Mouse (Mus musculus) layer of hippocampus, adult 11-12 months (tissue): ENCODE data around the gene Pde4a.
"Not testable (repeated sequence)": the region's sequence is repeated elsewhere in the genome, so short reads cannot be mapped to it uniquely, and the experiment has no call there.

ENCODE experiments used
- DNase-seq: peaks from one replicate; pipeline ENCODE4 v3.0.0; 2022; ENCODE audit warnings: low spot score

The Pde4a gene

GRCm38 (mm10) chr9:21183905-21184413, 18.4 kb downstream of the Pde4a start:
- DNase-seq = peak; percentile 39

GRCm38 (mm10) chr9:21184733-21185132, 19.2 kb downstream of the Pde4a start:
- no peak for DNase-seq

- no peak for DNase-seq
Observed at GRCm38 (mm10) chr9:21185436-21185835, 19.9 kb downstream of the Pde4a start.

- no peak for DNase-seq
Observed at GRCm38 (mm10) chr9:21189905-21190304, 24.4 kb downstream of the Pde4a start.

GRCm38 (mm10) chr9:21190670-21191069, 25.2 kb downstream of the Pde4a start:
- no peak for DNase-seq

GRCm38 (mm10) chr9:21193786-21194185, 28.3 kb downstream of the Pde4a start:
- DNase-seq = no peak

- DNase-seq = no peak
Observed at GRCm38 (mm10) chr9:21194787-21195493, 29.4 kb downstream of the Pde4a start.

GRCm38 (mm10) chr9:21195736-21196505, 30.4 kb downstream of the Pde4a start:
- not testable (repeated sequence) for DNase-seq

- peak; percentile 70 for DNase-seq
Observed at GRCm38 (mm10) chr9:21196521-21197433, 31.3 kb downstream of the Pde4a start.

DNA sequence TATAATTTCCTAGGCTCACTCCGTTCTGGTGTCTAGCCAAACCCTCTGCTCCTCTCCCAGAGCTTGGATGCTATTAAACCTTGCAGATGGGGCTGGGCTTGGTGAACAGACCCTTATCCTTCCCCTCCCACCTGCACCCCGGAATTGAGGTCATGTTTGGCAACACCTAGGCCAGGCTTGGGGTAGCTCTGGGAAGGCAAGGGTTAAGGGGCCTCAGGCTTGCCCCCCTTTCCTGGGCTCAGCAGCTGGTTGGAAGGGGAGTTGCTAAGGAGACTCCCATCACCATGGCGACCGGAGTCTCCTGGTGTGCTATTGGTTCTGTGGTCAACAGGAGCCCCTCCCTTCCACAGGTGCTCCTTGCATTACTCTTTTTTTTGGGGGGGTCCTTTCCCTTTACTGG, 32.5 kb downstream of the Pde4a start:
- peak; percentile 81 for DNase-seq

- no peak for DNase-seq
Observed at GRCm38 (mm10) chr9:21198960-21199359, 33.4 kb downstream of the Pde4a start.

GRCm38 (mm10) chr9:21204156-21204527, 38.6 kb downstream of the Pde4a start:
- no peak for DNase-seq

DNA sequence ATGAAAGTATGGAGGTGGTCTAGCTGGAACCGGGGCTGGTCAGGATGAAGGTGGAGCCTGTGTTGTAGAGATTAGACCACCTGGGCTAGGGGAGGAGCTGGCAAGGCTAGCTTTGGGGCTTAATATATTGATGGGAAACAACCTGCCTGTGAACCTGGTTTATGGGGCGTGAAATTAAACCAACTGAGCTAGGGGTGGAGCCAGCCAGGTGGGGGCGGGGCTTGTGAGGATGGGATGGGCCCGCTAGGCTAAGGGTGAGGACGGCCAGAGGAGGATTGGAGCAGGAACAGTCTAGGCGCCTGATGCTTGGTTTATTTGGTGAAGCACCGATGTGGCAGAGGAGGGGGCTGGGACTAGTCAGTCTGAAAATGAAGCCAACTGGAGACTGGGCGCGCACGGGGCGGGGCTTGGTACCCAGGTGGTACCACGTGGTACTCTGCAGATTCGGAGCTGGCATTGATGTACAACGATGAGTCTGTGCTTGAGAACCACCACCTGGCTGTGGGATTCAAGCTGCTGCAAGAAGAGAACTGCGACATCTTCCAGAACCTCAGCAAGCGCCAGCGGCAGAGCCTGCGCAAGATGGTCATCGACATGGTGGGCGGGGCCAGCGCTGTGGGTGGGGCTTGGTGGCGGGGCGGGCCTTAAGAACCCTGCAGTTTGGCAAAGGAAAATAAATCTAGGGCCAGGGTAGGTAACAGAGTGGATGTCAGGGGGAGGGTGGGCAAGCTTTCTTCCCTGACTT, 39.2 kb downstream of the Pde4a start:
- DNase-seq = peak; percentile 54

DNA sequence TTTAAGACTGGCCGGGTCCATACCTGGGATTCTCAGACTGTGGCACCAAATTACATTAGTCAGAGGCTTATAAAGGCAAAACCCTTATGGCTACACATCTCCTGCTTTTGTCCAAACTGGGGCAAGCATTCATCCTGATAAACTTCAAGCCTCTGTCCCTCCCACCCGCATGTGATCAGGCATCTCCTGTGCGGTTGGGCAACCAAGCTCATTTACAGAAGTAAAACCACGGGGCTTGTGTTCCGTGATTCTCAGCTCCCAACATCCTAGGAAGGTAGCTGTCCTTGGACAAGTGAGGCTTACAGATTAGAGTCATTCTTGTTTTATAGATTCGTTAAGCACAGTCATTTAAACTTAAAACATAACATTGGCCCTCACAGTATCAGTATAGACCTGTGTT, 41.3 kb downstream of the Pde4a start:
- no peak for DNase-seq

GRCm38 (mm10) chr9:21208626-21209025, 43.1 kb downstream of the Pde4a start:
- DNase-seq = no peak

DNA sequence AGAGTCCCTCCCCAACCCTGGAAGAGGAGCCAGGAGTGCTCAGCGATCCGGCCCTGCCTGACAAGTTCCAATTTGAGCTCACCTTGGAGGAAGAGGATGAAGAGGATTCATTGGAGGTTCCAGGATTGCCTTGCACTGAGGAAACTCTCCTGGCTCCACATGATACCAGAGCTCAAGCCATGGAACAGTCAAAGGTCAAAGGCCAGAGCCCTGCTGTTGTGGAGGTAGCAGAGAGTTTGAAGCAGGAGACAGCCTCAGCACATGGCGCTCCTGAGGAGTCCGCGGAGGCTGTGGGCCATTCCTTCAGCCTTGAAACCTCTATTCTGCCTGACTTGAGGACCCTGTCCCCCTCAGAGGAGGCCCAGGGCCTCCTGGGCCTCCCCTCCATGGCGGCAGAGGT, 45.3 kb downstream of the Pde4a start:
- DNase-seq = no peak

GRCm38 (mm10) chr9:21211624-21212023, 46.1 kb downstream of the Pde4a start:
- DNase-seq = no peak

DNA sequence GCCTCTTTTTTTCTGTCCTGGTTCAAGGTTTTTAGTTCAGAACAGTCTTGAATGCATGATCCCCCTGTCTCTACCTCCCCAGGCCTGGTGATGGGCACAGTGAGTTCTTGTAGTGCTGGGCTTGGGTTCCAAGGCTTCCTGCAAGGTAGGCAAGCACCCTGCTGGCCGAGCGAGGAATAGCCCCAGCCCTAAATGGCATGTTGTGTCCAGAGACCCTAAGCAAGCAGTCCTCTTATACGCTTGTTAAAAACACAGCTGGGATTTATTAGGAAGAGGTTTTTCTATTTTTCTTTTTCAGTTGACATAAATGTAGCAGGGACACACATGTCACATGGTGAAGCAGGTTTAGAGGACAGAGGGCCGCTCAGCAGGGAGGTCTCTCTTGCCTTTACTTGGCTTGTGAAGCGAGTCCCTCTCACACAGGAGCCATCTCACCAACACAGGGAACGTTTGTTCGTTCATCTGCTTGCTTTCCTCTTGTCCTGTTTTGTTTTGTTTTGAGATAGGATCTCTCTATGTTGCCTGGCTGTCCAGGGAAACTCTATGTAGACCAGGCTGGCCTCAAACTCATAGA, 48.2 kb downstream of the Pde4a start:
- DNase-seq = no peak

DNA sequence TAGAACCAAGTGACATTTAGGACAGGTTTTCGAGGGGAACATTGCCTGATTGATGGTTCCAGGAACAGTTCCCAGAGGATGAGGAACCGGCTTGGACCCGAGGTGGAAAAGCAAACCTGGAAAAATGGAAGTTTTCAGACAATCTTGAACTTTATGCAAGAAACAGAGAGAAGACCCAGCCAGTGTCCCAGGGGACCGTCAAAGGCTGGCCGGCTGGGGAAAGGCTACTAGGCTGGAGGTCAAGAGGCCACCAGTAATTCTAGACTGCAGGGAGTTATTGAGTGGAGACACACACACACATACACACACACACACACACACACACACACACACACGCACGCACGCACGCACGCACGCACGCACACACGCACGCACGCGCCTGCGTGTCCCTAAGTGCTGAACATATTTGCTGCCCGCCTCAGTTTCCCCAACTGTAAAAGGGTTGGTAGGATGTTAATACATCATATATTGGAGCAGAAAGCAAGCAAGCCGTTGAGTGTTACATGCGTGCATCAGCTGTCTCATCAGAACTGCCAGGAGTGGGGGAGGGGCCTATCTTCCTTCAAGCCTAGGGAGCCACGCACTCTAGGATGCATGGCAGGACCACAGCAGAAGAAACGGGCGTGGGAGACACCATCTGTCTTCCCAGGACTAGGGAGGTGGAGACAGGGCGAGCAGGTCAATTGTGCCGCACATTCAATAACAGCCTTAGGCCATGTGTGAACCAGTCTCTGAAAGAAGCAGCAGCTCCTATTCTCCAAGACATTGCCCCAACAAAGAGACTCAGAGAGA, 50.7 kb downstream of the Pde4a start:
- peak; percentile 60 for DNase-seq

- no peak for DNase-seq
Observed at GRCm38 (mm10) chr9:21219820-21220219, 54.3 kb downstream of the Pde4a start.
